Mouse (Mus musculus): ENCODE results near the gene Mydgf.

DNA sequence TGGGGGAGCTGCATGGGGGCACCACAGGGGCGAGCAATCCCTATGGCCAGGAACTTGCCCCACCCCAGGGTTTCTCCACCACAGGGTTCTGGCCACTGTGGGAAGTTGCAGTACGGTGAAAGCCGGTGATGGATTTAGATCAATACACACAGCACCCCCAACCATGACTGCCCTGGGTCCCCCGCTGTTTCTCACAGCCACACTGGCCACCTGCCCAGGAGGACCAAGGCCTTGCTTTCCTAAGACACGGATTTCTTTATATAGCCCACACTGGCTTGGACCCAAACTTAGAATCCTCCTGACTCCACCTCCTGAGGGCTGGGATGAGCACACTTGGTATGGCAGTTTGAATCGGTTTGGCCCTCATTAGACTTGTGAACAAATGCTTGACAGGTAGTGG lies 7.5 kb upstream of the Mydgf start:
- TF ChIP-seq POLR2A (IDR thresholded peaks at IDR 0.05; ENCODE audit: control insufficient read depth, low read depth, low read length), result no peak
- no peak for TF ChIP-seq CTCF (IDR thresholded peaks at IDR 0.05; ENCODE audit: control insufficient read depth, insufficient read depth, insufficient replicate concordance, low read depth, low read length)
